Mouse (Mus musculus): ENCODE data around the gene P3h4. TPM values are rescaled to one million over a fixed set of nuclear protein-coding genes. Genes with fewer than 3 reads are reported as not detected.
"Not testable (repeated sequence)": the region's sequence is repeated elsewhere in the genome, so short reads cannot be mapped to it uniquely, and the experiment has no call there.

Gene P3h4
- polyA plus RNA-seq, 1 experiment from 2014 or later, result 58.1 TPM

DNA sequence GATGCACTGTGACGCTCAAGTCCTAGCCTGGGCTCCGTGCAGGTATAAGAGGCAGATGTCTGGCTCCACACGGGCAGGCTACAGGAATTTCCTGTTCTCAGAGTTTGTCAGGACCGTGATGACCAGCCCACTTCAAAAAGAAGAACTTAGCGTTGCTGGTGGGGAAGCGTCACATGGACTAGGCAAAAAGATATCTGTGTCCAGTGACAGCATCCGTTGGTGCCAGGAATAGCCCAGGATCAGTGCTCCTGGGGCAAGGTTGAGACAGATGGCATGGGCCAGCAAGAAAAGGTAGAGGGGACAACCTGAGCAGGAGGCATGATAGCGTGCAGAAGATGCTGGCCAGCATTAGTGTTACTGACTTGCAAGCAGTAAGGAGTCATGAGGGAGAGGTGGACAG lies 44.8 kb downstream of the P3h4 start:
- H3K36me3 ChIP-seq (ENCODE audit: control insufficient read depth, insufficient read depth, low read length), result peaks cover 60% of the 10 kb centered on the region
- 50% methylated on average over 8 of the region's 8 CpGs for WGBS
- no peak for ATAC-seq (ENCODE audit: insufficient number of reproducible peaks, insufficient read depth, low FRiP score, low read depth)
- H3K27me3 ChIP-seq (ENCODE audit: control insufficient read depth, insufficient read depth, low read length), result no peaks in the 10 kb centered on the region
- H3K9me3 ChIP-seq (ENCODE audit: control insufficient read depth, low read length), result no peaks in the 10 kb centered on the region
- H3K4me1 ChIP-seq (ENCODE audit: control insufficient read depth in 2 of 2, insufficient read depth in 2 of 2, low read length in 2 of 2), result no peaks in the 10 kb centered on the region
- no peak overlapping the region for H3K9ac ChIP-seq (ENCODE audit: low read length)
- no peak overlapping the region for H3K4me3 ChIP-seq (ENCODE audit: control insufficient read depth in 1 of 2, insufficient read depth in 1 of 2, low read depth in 1 of 2, low read length in 2 of 2)
- no peak overlapping the region for H3K4me2 ChIP-seq (ENCODE audit: low read length)
- no peak overlapping the region for H3K27ac ChIP-seq (replicated peaks in 1 of 2; ENCODE audit: control insufficient read depth in 1 of 2, insufficient read depth in 1 of 2, low read depth in 2 of 2, low read length in 2 of 2)

GRCm38 (mm10) chr11:100369145-100369544 lies 45.5 kb downstream of the P3h4 start:
- Histone ChIP-seq H3K9ac (ENCODE audit: low read length) (no peak overlapping the region), H3K4me2 (ENCODE audit: low read length) (no peak overlapping the region), H3K27ac (replicated peaks in 1 of 2; ENCODE audit: control insufficient read depth in 1 of 2, insufficient read depth in 1 of 2, low read depth in 2 of 2, low read length in 2 of 2) (no peak overlapping the region), H3K4me1 (ENCODE audit: control insufficient read depth in 2 of 2, insufficient read depth in 2 of 2, low read length in 2 of 2) (no peaks in the 10 kb centered on the region), H3K4me3 (ENCODE audit: control insufficient read depth in 1 of 2, insufficient read depth in 1 of 2, low read depth in 1 of 2, low read length in 2 of 2) (no peak overlapping the region), H3K27me3 (ENCODE audit: control insufficient read depth, insufficient read depth, low read length) (no peaks in the 10 kb centered on the region), H3K9me3 (ENCODE audit: control insufficient read depth, low read length) (no peaks in the 10 kb centered on the region), H3K36me3 (ENCODE audit: control insufficient read depth, insufficient read depth, low read length) (peaks cover 54% of the 10 kb centered on the region)
- no peak for ATAC-seq (ENCODE audit: insufficient number of reproducible peaks, insufficient read depth, low FRiP score, low read depth)
- 53% methylated on average over 7 of the region's 7 CpGs for WGBS

GRCm38 (mm10) chr11:100362979-100363562 lies 51.6 kb downstream of the P3h4 start:
- peaks cover 14% of the 10 kb centered on the region for H3K27me3 ChIP-seq (ENCODE audit: control insufficient read depth, insufficient read depth, low read length)
- H3K4me1 ChIP-seq (ENCODE audit: control insufficient read depth in 2 of 2, insufficient read depth in 2 of 2, low read length in 2 of 2), result no peaks in the 10 kb centered on the region; a peak in 1 of 4 replicates
- no peak overlapping the region for H3K4me3 ChIP-seq (ENCODE audit: control insufficient read depth in 1 of 2, insufficient read depth in 1 of 2, low read depth in 1 of 2, low read length in 2 of 2)
- WGBS, result 16% methylated on average over 12 of the region's 12 CpGs
- 0 out of 2 replicates have a peak, but pooled peaks cover 2% of the 10 kb centered on the region for H3K36me3 ChIP-seq (ENCODE audit: control insufficient read depth, insufficient read depth, low read length)
- H3K4me2 ChIP-seq (ENCODE audit: low read length), result no peak overlapping the region
- H3K27ac ChIP-seq (replicated peaks in 1 of 2; ENCODE audit: control insufficient read depth in 1 of 2, insufficient read depth in 1 of 2, low read depth in 2 of 2, low read length in 2 of 2), result no peak overlapping the region
- no peaks in the 10 kb centered on the region for H3K9me3 ChIP-seq (ENCODE audit: control insufficient read depth, low read length)
- no peak for ATAC-seq (ENCODE audit: insufficient number of reproducible peaks, insufficient read depth, low FRiP score, low read depth)
- H3K9ac ChIP-seq (ENCODE audit: low read length), result no peak overlapping the region

GRCm38 (mm10) chr11:100362209-100362978 lies 52.2 kb downstream of the P3h4 start:
- no peak overlapping the region for H3K27ac ChIP-seq (replicated peaks in 1 of 2; ENCODE audit: control insufficient read depth in 1 of 2, insufficient read depth in 1 of 2, low read depth in 2 of 2, low read length in 2 of 2)
- H3K27me3 ChIP-seq (ENCODE audit: control insufficient read depth, insufficient read depth, low read length), result peaks cover 17% of the 10 kb centered on the region
- 0 out of 2 replicates have a peak, but pooled peaks have one; percentile 16 for ATAC-seq (ENCODE audit: insufficient number of reproducible peaks, insufficient read depth, low FRiP score, low read depth)
- no peak overlapping the region for H3K9ac ChIP-seq (ENCODE audit: low read length)
- WGBS, result 14% methylated on average over 8 of the region's 8 CpGs
- no peaks in the 10 kb centered on the region for H3K36me3 ChIP-seq (ENCODE audit: control insufficient read depth, insufficient read depth, low read length)
- H3K4me2 ChIP-seq (ENCODE audit: low read length), result no peak overlapping the region
- no peaks in the 10 kb centered on the region for H3K9me3 ChIP-seq (ENCODE audit: control insufficient read depth, low read length)
- H3K4me1 ChIP-seq (ENCODE audit: control insufficient read depth in 2 of 2, insufficient read depth in 2 of 2, low read length in 2 of 2), result no peaks in the 10 kb centered on the region; a peak in 1 of 4 replicates
- H3K4me3 ChIP-seq (ENCODE audit: control insufficient read depth in 1 of 2, insufficient read depth in 1 of 2, low read depth in 1 of 2, low read length in 2 of 2), result no peak overlapping the region

- H3K4me2 ChIP-seq (ENCODE audit: low read length); ATAC-seq (ENCODE audit: insufficient number of reproducible peaks, insufficient read depth, low FRiP score, low read depth): not testable (repeated sequence)
Observed at GRCm38 (mm10) chr11:100361059-100361458, 53.6 kb downstream of the P3h4 start.

DNA sequence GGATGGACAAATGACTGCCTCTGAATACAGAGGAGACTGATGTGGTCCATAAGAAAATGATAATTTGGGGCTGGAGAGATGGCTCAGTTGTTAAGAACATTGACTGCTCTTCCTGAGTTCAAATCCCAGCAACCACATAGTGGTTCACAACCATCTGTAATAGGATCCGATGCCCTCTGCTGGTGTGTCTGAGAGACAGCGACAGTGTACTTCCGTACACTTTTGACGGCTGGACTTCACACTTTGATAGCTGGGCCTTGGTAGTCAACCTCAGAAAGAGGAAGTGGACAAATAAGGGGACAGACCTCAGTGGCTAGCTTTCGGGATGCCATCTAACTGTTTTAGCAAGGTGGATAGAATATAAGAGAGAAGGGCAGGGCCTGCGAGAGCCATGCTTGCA lies 54.5 kb downstream of the P3h4 start:
- peaks cover 34% of the 10 kb centered on the region for H3K27me3 ChIP-seq (ENCODE audit: control insufficient read depth, insufficient read depth, low read length)
- H3K4me1 ChIP-seq (ENCODE audit: control insufficient read depth in 2 of 2, insufficient read depth in 2 of 2, low read length in 2 of 2), result peaks cover 0 to 3% of the 10 kb centered on the region in 2 experiments; a peak in 1 of 4 replicates
- H3K36me3 ChIP-seq (ENCODE audit: control insufficient read depth, insufficient read depth, low read length), result no peaks in the 10 kb centered on the region
- no peak overlapping the region for H3K27ac ChIP-seq (replicated peaks in 1 of 2; ENCODE audit: control insufficient read depth in 1 of 2, insufficient read depth in 1 of 2, low read depth in 2 of 2, low read length in 2 of 2)
- WGBS, result 74% methylated on average over 6 of the region's 6 CpGs
- no peak overlapping the region for H3K9ac ChIP-seq (ENCODE audit: low read length)
- no peak for ATAC-seq (ENCODE audit: insufficient number of reproducible peaks, insufficient read depth, low FRiP score, low read depth)
- no peaks in the 10 kb centered on the region for H3K9me3 ChIP-seq (ENCODE audit: control insufficient read depth, low read length)
- no peak overlapping the region for H3K4me3 ChIP-seq (ENCODE audit: control insufficient read depth in 1 of 2, insufficient read depth in 1 of 2, low read depth in 1 of 2, low read length in 2 of 2)
- no peak overlapping the region for H3K4me2 ChIP-seq (ENCODE audit: low read length)

More at GRCm38 (mm10) chr11:100361059-100361458, 53.6 kb downstream of the P3h4 start:
- not testable (repeated sequence) for H3K27ac ChIP-seq (replicated peaks in 1 of 2; ENCODE audit: control insufficient read depth in 1 of 2, insufficient read depth in 1 of 2, low read depth in 2 of 2, low read length in 2 of 2); H3K36me3 ChIP-seq (ENCODE audit: control insufficient read depth, insufficient read depth, low read length); H3K4me1 ChIP-seq (ENCODE audit: control insufficient read depth in 2 of 2, insufficient read depth in 2 of 2, low read length in 2 of 2); H3K9me3 ChIP-seq (ENCODE audit: control insufficient read depth, low read length); H3K4me3 ChIP-seq (ENCODE audit: control insufficient read depth in 1 of 2, insufficient read depth in 1 of 2, low read depth in 1 of 2, low read length in 2 of 2); H3K9ac ChIP-seq (ENCODE audit: low read length)
- H3K27me3 ChIP-seq (ENCODE audit: control insufficient read depth, insufficient read depth, low read length), result peaks cover 28% of the 10 kb centered on the region
- no CpG with 5 or more reads among the region's 13 CpGs for WGBS

All from heart, embryonic 14.5 days (tissue).